Mouse (Mus musculus) brain, embryonic 14.5 days (tissue): ENCODE results near the gene Mybph.

Experiments used
- CTCF ChIP-seq: fragments of 200-500 bp; IDR thresholded peaks from 2 replicates; pipeline ENCODE4 v1.5.1; 2012; ENCODE audit warnings: inconsistent platforms, mild to moderate bottlenecking, moderate library complexity, borderline replicate concordance; ENCODE audit not compliant: insufficient read depth, insufficient read length; ENCODE audit errors: extremely low read depth
- POLR2A ChIP-seq: fragments of 200-500 bp; IDR thresholded peaks from 2 replicates; pipeline ENCODE4 v1.6.1; 2012; ENCODE audit warnings: mild to moderate bottlenecking, inconsistent platforms, borderline replicate concordance; ENCODE audit not compliant: poor library complexity, insufficient read depth, insufficient read length, severe bottlenecking; ENCODE audit errors: extremely low read depth

DNA sequence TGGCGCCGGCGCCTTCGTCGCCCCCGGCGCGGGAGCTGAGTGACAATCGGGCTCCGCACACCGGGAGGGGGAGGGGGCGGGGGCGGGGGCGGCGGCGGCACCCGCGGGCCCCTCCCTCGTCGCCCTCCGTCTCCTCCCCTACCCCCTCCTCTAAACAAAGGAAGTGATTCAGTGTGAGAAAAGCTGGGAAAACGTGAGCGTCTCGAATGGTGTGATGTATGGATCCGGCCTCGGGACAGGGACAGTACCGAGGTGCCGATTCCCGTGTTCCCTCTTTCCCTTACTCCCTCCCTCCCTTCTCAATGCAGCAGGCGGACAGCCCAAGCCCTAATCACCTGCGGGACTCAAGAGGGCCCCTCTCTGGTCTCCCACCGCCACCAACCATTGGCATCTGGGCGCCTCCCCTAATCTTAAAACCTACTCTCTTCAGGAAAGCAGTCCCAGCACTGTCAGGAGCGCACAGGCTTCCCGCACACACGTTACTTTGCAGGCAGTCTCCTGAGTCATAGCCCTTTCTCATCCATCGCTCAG lies 42.2 kb downstream of the Mybph start, which contains the start of gene Adora1:
- TF ChIP-seq POLR2A (no peak), CTCF (no peak)
